Mouse (Mus musculus): ENCODE measurements around the gene Prkag1. TPM values are rescaled to one million over a fixed set of nuclear protein-coding genes. Genes with fewer than 3 reads are reported as not detected.

Prkag1 gene
- polyA plus RNA-seq, 1 experiment from 2014 or later = 83.1 TPM

GRCm38 (mm10) chr15:98774096-98774495 lies 57.2 kb downstream of the Prkag1 start:
- WGBS = 27% methylated on average over 15 of the region's 15 CpGs

GRCm38 (mm10) chr15:98772511-98773211 lies 58.7 kb downstream of the Prkag1 start:
- peak overlapping the region; percentile 68 for H3K4me2 ChIP-seq (ENCODE audit: low read length)
- no peaks in the 10 kb centered on the region for H3K36me3 ChIP-seq (ENCODE audit: insufficient read depth, low read length)
- peak; percentile 37 for DNase-seq (ENCODE audit: low spot score)
- no peak for TF ChIP-seq CTCF (IDR thresholded peaks at IDR 0.05; ENCODE audit: low read depth)
- 2% methylated on average over 36 of the region's 36 CpGs for WGBS
- ATAC-seq (replicated peaks; ENCODE audit: low FRiP score, low read depth) = no peak
- no peaks in the 10 kb centered on the region for H3K9me3 ChIP-seq (replicated peaks; ENCODE audit: low read length)
- peaks cover 52% of the 10 kb centered on the region for H3K27me3 ChIP-seq (ENCODE audit: insufficient read depth, low read length)
- H3K9ac ChIP-seq (ENCODE audit: low read depth, low read length) = peak overlapping the region; percentile 50
- no peak overlapping the region for H3K27ac ChIP-seq
- H3K4me1 ChIP-seq (replicated peaks; ENCODE audit: insufficient read depth, low read length) = peaks cover 10% of the 10 kb centered on the region; the same call in 1 of the 2 replicates
- H3K4me3 ChIP-seq (replicated peaks; ENCODE audit: low read depth, low read length) = peak overlapping the region; percentile 29

More at GRCm38 (mm10) chr15:98774096-98774495, 57.2 kb downstream of the Prkag1 start:
- H3K27ac ChIP-seq = no peak overlapping the region
- peak overlapping the region; percentile 20; the same call in 1 of the 2 replicates for H3K9ac ChIP-seq (ENCODE audit: low read depth, low read length)
- H3K9me3 ChIP-seq (replicated peaks; ENCODE audit: low read length) = no peaks in the 10 kb centered on the region
- no peak overlapping the region for H3K4me3 ChIP-seq (replicated peaks; ENCODE audit: low read depth, low read length)
- no peak for DNase-seq (ENCODE audit: low spot score)
- peaks cover 63% of the 10 kb centered on the region for H3K27me3 ChIP-seq (ENCODE audit: insufficient read depth, low read length)
- no peaks in the 10 kb centered on the region for H3K36me3 ChIP-seq (ENCODE audit: insufficient read depth, low read length)
- H3K4me1 ChIP-seq (replicated peaks; ENCODE audit: insufficient read depth, low read length) = peaks cover 17% of the 10 kb centered on the region; the same call in 1 of the 2 replicates
- no peak for TF ChIP-seq CTCF (IDR thresholded peaks at IDR 0.05; ENCODE audit: low read depth)
- ATAC-seq (replicated peaks; ENCODE audit: low FRiP score, low read depth) = no peak
- no peak overlapping the region for H3K4me2 ChIP-seq (ENCODE audit: low read length)

- Histone ChIP-seq H3K9me3 (replicated peaks; ENCODE audit: low read length) (no peaks in the 10 kb centered on the region), H3K27me3 (ENCODE audit: insufficient read depth, low read length) (peaks cover 44% of the 10 kb centered on the region), H3K4me2 (ENCODE audit: low read length) (peak overlapping the region; percentile 68), H3K36me3 (ENCODE audit: insufficient read depth, low read length) (no peaks in the 10 kb centered on the region), H3K9ac (ENCODE audit: low read depth, low read length) (no peak overlapping the region), H3K4me1 (replicated peaks; ENCODE audit: insufficient read depth, low read length) (peaks cover 8% of the 10 kb centered on the region; the same call in 1 of the 2 replicates), H3K4me3 (replicated peaks; ENCODE audit: low read depth, low read length) (peak overlapping the region; percentile 29; the same call in 1 of the 2 replicates), H3K27ac (no peak overlapping the region)
- no peak for TF ChIP-seq CTCF (IDR thresholded peaks at IDR 0.05; ENCODE audit: low read depth)
- no peak for DNase-seq (ENCODE audit: low spot score)
- ATAC-seq (replicated peaks; ENCODE audit: low FRiP score, low read depth) = no peak
- 6% methylated on average over 12 of the region's 12 CpGs for WGBS
Observed at GRCm38 (mm10) chr15:98771813-98772425, 59.4 kb downstream of the Prkag1 start.

- H3K4me2 ChIP-seq (ENCODE audit: low read length) = no peak overlapping the region
- no peak for ATAC-seq (replicated peaks; ENCODE audit: low FRiP score, low read depth)
- no peaks in the 10 kb centered on the region for H3K36me3 ChIP-seq (ENCODE audit: insufficient read depth, low read length)
- H3K9me3 ChIP-seq (replicated peaks; ENCODE audit: low read length) = no peaks in the 10 kb centered on the region
- WGBS = 18% methylated on average over 5 of the region's 5 CpGs
- no peak for DNase-seq (ENCODE audit: low spot score)
- no peak overlapping the region for H3K9ac ChIP-seq (ENCODE audit: low read depth, low read length)
- no peak overlapping the region for H3K4me3 ChIP-seq (replicated peaks; ENCODE audit: low read depth, low read length)
- peaks cover 5% of the 10 kb centered on the region; the same call in 1 of the 2 replicates for H3K4me1 ChIP-seq (replicated peaks; ENCODE audit: insufficient read depth, low read length)
- TF ChIP-seq CTCF (IDR thresholded peaks at IDR 0.05; ENCODE audit: low read depth) = no peak
- H3K27me3 ChIP-seq (ENCODE audit: insufficient read depth, low read length) = peaks cover 16% of the 10 kb centered on the region
- H3K27ac ChIP-seq = no peak overlapping the region
Observed at GRCm38 (mm10) chr15:98768259-98768658, 63.1 kb downstream of the Prkag1 start.

- H3K9me3 ChIP-seq (replicated peaks; ENCODE audit: low read length) = no peaks in the 10 kb centered on the region
- peaks cover 10% of the 10 kb centered on the region for H3K4me1 ChIP-seq (replicated peaks; ENCODE audit: insufficient read depth, low read length)
- DNase-seq (ENCODE audit: low spot score) (no peak), ATAC-seq (replicated peaks; ENCODE audit: low FRiP score, low read depth) (no peak)
- 66% methylated on average over 4 of the region's 4 CpGs for WGBS
- no peak for TF ChIP-seq CTCF (IDR thresholded peaks at IDR 0.05; ENCODE audit: low read depth)
- no peak overlapping the region for H3K4me2 ChIP-seq (ENCODE audit: low read length)
- H3K4me3 ChIP-seq (replicated peaks; ENCODE audit: low read depth, low read length) = no peak overlapping the region
- H3K27ac ChIP-seq = no peak overlapping the region
- no peak overlapping the region for H3K9ac ChIP-seq (ENCODE audit: low read depth, low read length)
- peaks cover under 1% of the 10 kb centered on the region; the same call in 1 of the 2 replicates for H3K27me3 ChIP-seq (ENCODE audit: insufficient read depth, low read length)
- H3K36me3 ChIP-seq (ENCODE audit: insufficient read depth, low read length) = no peaks in the 10 kb centered on the region
Observed at GRCm38 (mm10) chr15:98765929-98766328, 65.4 kb downstream of the Prkag1 start.

Other genes starting within 250 kb of the Prkag1 start
- gene Adcy6, start 221.4 kb downstream of the Prkag1 start, polyA plus RNA-seq (2015; fragmentation: Nextera tagmentation; extraction: Ambion mirVana) = 16.8 and 17.0 TPM in 2 replicates
- gene Cacnb3, start 200.7 kb downstream of the Prkag1 start, polyA plus RNA-seq (2015; fragmentation: Nextera tagmentation; extraction: Ambion mirVana) = 19.8 and 22.4 TPM in 2 replicates
- 14.6 and 17.6 TPM in 2 replicates for gene Ddx23, start 168.6 kb downstream of the Prkag1 start, polyA plus RNA-seq (2015; fragmentation: Nextera tagmentation; extraction: Ambion mirVana)
- gene Rnd1, start 154.1 kb downstream of the Prkag1 start, polyA plus RNA-seq (2015; fragmentation: Nextera tagmentation; extraction: Ambion mirVana) = 0.50 and 0.66 TPM in 2 replicates
- gene Ccdc65, start 123.3 kb downstream of the Prkag1 start, polyA plus RNA-seq (2015; fragmentation: Nextera tagmentation; extraction: Ambion mirVana) = 0.74 and 0.75 TPM in 2 replicates
- 34.4 and 34.6 TPM in 2 replicates for gene Fkbp11, start 103.3 kb downstream of the Prkag1 start, polyA plus RNA-seq (2015; fragmentation: Nextera tagmentation; extraction: Ambion mirVana)
- 39.0 and 39.6 TPM in 2 replicates for gene Arf3, start 68.3 kb downstream of the Prkag1 start, polyA plus RNA-seq (2015; fragmentation: Nextera tagmentation; extraction: Ambion mirVana)
- not detected in 2 replicates for gene Wnt10b, start 53.4 kb downstream of the Prkag1 start, polyA plus RNA-seq (2015; fragmentation: Nextera tagmentation; extraction: Ambion mirVana)
- not detected in 2 replicates for gene Wnt1, start 41.7 kb downstream of the Prkag1 start, polyA plus RNA-seq (2015; fragmentation: Nextera tagmentation; extraction: Ambion mirVana)
- gene Ddn, start 22.0 kb downstream of the Prkag1 start, polyA plus RNA-seq (2015; fragmentation: Nextera tagmentation; extraction: Ambion mirVana) = 4.4 and 6.1 TPM in 2 replicates
- gene Kmt2d, start 39.7 kb upstream of the Prkag1 start, polyA plus RNA-seq (2015; fragmentation: Nextera tagmentation; extraction: Ambion mirVana) = 6.4 and 8.3 TPM in 2 replicates
- gene Rhebl1, start 63.0 kb upstream of the Prkag1 start, polyA plus RNA-seq (2015; fragmentation: Nextera tagmentation; extraction: Ambion mirVana) = 15.4 and 15.7 TPM in 2 replicates
- 2.6 and 2.9 TPM in 2 replicates for gene Dhh, start 67.0 kb upstream of the Prkag1 start, polyA plus RNA-seq (2015; fragmentation: Nextera tagmentation; extraction: Ambion mirVana)
- gene Lmbr1l, start 86.7 kb upstream of the Prkag1 start, polyA plus RNA-seq (2015; fragmentation: Nextera tagmentation; extraction: Ambion mirVana) = 11.6 and 13.0 TPM in 2 replicates
- gene Tuba1b, start 103.0 kb upstream of the Prkag1 start, polyA plus RNA-seq (2015; fragmentation: Nextera tagmentation; extraction: Ambion mirVana) = 903 and 1,010 TPM in 2 replicates
- gene Gm49450, start 122.0 kb upstream of the Prkag1 start, polyA plus RNA-seq (2015; fragmentation: Nextera tagmentation; extraction: Ambion mirVana) = not detected in 2 replicates
- gene Tuba1a, start 122.2 kb upstream of the Prkag1 start, polyA plus RNA-seq (2015; fragmentation: Nextera tagmentation; extraction: Ambion mirVana) = 460 and 537 TPM in 2 replicates
- 170 and 178 TPM in 2 replicates for gene Tuba1c, start 198.4 kb upstream of the Prkag1 start, polyA plus RNA-seq (2015; fragmentation: Nextera tagmentation; extraction: Ambion mirVana)
- 0.26 and 0.82 TPM in 2 replicates for gene Prph, start 223.7 kb upstream of the Prkag1 start, polyA plus RNA-seq (2015; fragmentation: Nextera tagmentation; extraction: Ambion mirVana)
- 11.4 and 11.5 TPM in 2 replicates for gene Troap, start 243.1 kb upstream of the Prkag1 start, polyA plus RNA-seq (2015; fragmentation: Nextera tagmentation; extraction: Ambion mirVana)